Comparison of ENCODE assay signal across 12 mouse cellular contexts in the genomic region with DNA sequence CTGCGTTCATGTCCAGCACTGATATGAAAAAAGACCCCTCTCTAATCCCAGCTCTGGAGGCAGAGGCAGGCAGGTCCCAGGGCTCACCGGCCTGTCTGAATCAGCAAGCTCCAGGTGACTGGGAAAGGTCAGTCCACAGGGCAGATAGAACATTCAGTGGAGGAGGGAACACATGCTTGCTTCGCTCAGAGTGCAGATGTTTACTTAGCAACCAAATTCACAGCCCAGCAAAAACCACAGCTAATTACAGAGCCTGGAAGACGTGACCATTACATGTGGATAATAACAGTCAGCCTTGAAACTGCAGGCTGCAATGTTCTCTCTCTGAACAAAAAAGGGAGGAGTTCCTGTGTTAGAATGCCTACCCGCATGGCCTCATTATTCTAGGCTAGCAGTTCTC. TPM values are rescaled to one million over a fixed set of nuclear protein-coding genes. Genes with fewer than 3 reads are reported as not detected.
DNase-seq lines count a peak whose midpoint lies in the region; ATAC-seq and TF ChIP-seq lines count a peak whose summit lies in the region.
"Had no signal": no experiment of that assay in that cellular context is flagged by ENCODE, and none has a peak within 500 bp of the region (broad histone marks: within the 10 kb centered on the region; RNA-seq: fewer than 3 reads in every experiment).

No protein-coding gene starts in this region.

- no peak for ATAC-seq in midbrain, embryonic 11.5 days (ENCODE audit: low FRiP score)
- no peak for ATAC-seq in midbrain, embryonic 16.5 days
- ATAC-seq in heart, postnatal 0 days (ENCODE audit: insufficient read depth, low read depth): peak; percentile 56
- ATAC-seq in stomach, embryonic 16.5 days (ENCODE audit: insufficient read depth, low FRiP score): peak; percentile 63
- ATAC-seq: midbrain, embryonic 13.5 days had no signal

- peak overlapping the region; percentile 44; the same call in 1 of the 2 replicates for H3K27ac ChIP-seq in heart, embryonic 10.5 days
- H3K27ac ChIP-seq in midbrain, embryonic 11.5 days (ENCODE audit: low read depth, low read length): no peak overlapping the region
- H3K27ac ChIP-seq in midbrain, embryonic 16.5 days (ENCODE audit: low read length): no peak overlapping the region
- H3K27ac ChIP-seq in heart, postnatal 0 days (ENCODE audit: low read depth): peak overlapping the region; percentile 76
- no peak overlapping the region for H3K27ac ChIP-seq in stomach, embryonic 16.5 days (ENCODE audit: low read length)
- H3K27ac ChIP-seq: hindbrain, embryonic 10.5 days; midbrain, embryonic 13.5 days had no signal

- DNase-seq in heart, embryonic 10.5 days (ENCODE audit: low spot score): no peak
- DNase-seq in heart, adult 18-20 months: no peak
- peak; percentile 82 for DNase-seq in midbrain, embryonic 11.5 days (ENCODE audit: low spot score, missing footprints)
- peak; percentile 69 for DNase-seq in heart, postnatal 0 days (ENCODE audit: low spot score)
- no peak for DNase-seq in right cerebral cortex, postnatal 10 days (ENCODE audit: low spot score in 2 of 2)
- no peak for DNase-seq in urinary bladder, postnatal 10 days (ENCODE audit: low spot score)

- no peak overlapping the region for H3K4me3 ChIP-seq in heart, embryonic 10.5 days
- no peak overlapping the region for H3K4me3 ChIP-seq in midbrain, embryonic 11.5 days (ENCODE audit: low read depth, low read length)
- no peak overlapping the region for H3K4me3 ChIP-seq in midbrain, embryonic 16.5 days (ENCODE audit: low read depth, low read length)
- H3K4me3 ChIP-seq in heart, postnatal 0 days (ENCODE audit: low read depth, low read length): no peak overlapping the region
- no peak overlapping the region for H3K4me3 ChIP-seq in stomach, embryonic 16.5 days (replicated peaks; ENCODE audit: low read length)
- H3K4me3 ChIP-seq: hindbrain, embryonic 10.5 days; midbrain, embryonic 13.5 days had no signal

- TF ChIP-seq CTCF in heart, postnatal 0 days (IDR thresholded peaks at IDR 0.05; ENCODE audit: low read depth): no peak

- H3K27me3 ChIP-seq in heart, embryonic 10.5 days (ENCODE audit: insufficient read depth, poor library complexity, severe bottlenecking): no peaks in the 10 kb centered on the region
- H3K27me3 ChIP-seq in midbrain, embryonic 11.5 days (ENCODE audit: control insufficient read depth, insufficient read depth, low read length): no peaks in the 10 kb centered on the region
- H3K27me3 ChIP-seq in midbrain, embryonic 16.5 days (ENCODE audit: control insufficient read depth, insufficient read depth, low read depth, low read length): no peaks in the 10 kb centered on the region
- H3K27me3 ChIP-seq in heart, postnatal 0 days (ENCODE audit: control insufficient read depth, insufficient read depth, low read length): no peaks in the 10 kb centered on the region
- no peaks in the 10 kb centered on the region for H3K27me3 ChIP-seq in stomach, embryonic 16.5 days (ENCODE audit: control insufficient read depth, insufficient read depth, low read length)
- H3K27me3 ChIP-seq: midbrain, embryonic 13.5 days had no signal

- TF ChIP-seq EP300 in heart, postnatal 0 days (IDR thresholded peaks at IDR 0.05; ENCODE audit: low read depth): no peak

- peaks cover 43% of the 10 kb centered on the region for H3K4me1 ChIP-seq in heart, embryonic 10.5 days
- H3K4me1 ChIP-seq in midbrain, embryonic 11.5 days (ENCODE audit: control insufficient read depth, insufficient read depth, low read length): no peaks in the 10 kb centered on the region
- no peaks in the 10 kb centered on the region for H3K4me1 ChIP-seq in midbrain, embryonic 16.5 days (ENCODE audit: control insufficient read depth, insufficient read depth, low read length)
- peaks cover 32% of the 10 kb centered on the region for H3K4me1 ChIP-seq in heart, postnatal 0 days (ENCODE audit: control insufficient read depth, insufficient read depth)
- no peaks in the 10 kb centered on the region; the same call in 1 of the 2 replicates for H3K4me1 ChIP-seq in stomach, embryonic 16.5 days (ENCODE audit: control insufficient read depth, insufficient read depth, low read length)
- H3K4me1 ChIP-seq: hindbrain, embryonic 10.5 days had no signal

- no peak overlapping the region for H3K9ac ChIP-seq in midbrain, embryonic 11.5 days (ENCODE audit: low read length)
- H3K9ac ChIP-seq in midbrain, embryonic 16.5 days (ENCODE audit: low read depth, low read length): no peak overlapping the region
- H3K9ac ChIP-seq in heart, postnatal 0 days (replicated peaks; ENCODE audit: low read depth, low read length): no peak overlapping the region
- H3K9ac ChIP-seq in stomach, embryonic 16.5 days (ENCODE audit: low read length): no peak overlapping the region
- H3K9ac ChIP-seq: midbrain, embryonic 13.5 days had no signal

- no peaks in the 10 kb centered on the region for H3K9me3 ChIP-seq in heart, embryonic 10.5 days
- no peaks in the 10 kb centered on the region for H3K9me3 ChIP-seq in midbrain, embryonic 11.5 days (ENCODE audit: control insufficient read depth, low read length)
- H3K9me3 ChIP-seq in midbrain, embryonic 16.5 days (replicated peaks; ENCODE audit: control insufficient read depth, low read length, poor library complexity, severe bottlenecking): no peaks in the 10 kb centered on the region
- H3K9me3 ChIP-seq in heart, postnatal 0 days (replicated peaks; ENCODE audit: control insufficient read depth, low read length): no peaks in the 10 kb centered on the region
- no peaks in the 10 kb centered on the region for H3K9me3 ChIP-seq in stomach, embryonic 16.5 days (replicated peaks; ENCODE audit: control insufficient read depth, low read length)
- H3K9me3 ChIP-seq: hindbrain, embryonic 10.5 days; midbrain, embryonic 13.5 days had no signal

- no peaks in the 10 kb centered on the region for H3K36me3 ChIP-seq in heart, embryonic 10.5 days
- peaks cover 3% of the 10 kb centered on the region; the same call in 1 of the 2 replicates for H3K36me3 ChIP-seq in midbrain, embryonic 11.5 days (ENCODE audit: control insufficient read depth, insufficient read depth, low read length)
- H3K36me3 ChIP-seq in midbrain, embryonic 16.5 days (ENCODE audit: control insufficient read depth, insufficient read depth, low read length): peaks cover 10% of the 10 kb centered on the region; the same call in 1 of the 2 replicates
- H3K36me3 ChIP-seq in heart, postnatal 0 days (replicated peaks; ENCODE audit: control insufficient read depth, insufficient read depth, low read length): 0 out of 2 replicates have a peak, but pooled peaks cover 4% of the 10 kb centered on the region
- no peaks in the 10 kb centered on the region for H3K36me3 ChIP-seq in stomach, embryonic 16.5 days (ENCODE audit: control insufficient read depth, insufficient read depth, low read length)

- no peak overlapping the region for H3K4me2 ChIP-seq in midbrain, embryonic 11.5 days
- no peak overlapping the region for H3K4me2 ChIP-seq in midbrain, embryonic 16.5 days (ENCODE audit: low read length)
- no peak overlapping the region for H3K4me2 ChIP-seq in heart, postnatal 0 days (ENCODE audit: low read depth, low read length)
- H3K4me2 ChIP-seq in stomach, embryonic 16.5 days (ENCODE audit: low read depth, low read length): no peak overlapping the region
- H3K4me2 ChIP-seq: midbrain, embryonic 13.5 days had no signal

- 57% methylated on average over 5 of the region's 5 CpGs for WGBS in heart, embryonic 10.5 days
- 79% methylated on average over 5 of the region's 5 CpGs for WGBS in midbrain, embryonic 11.5 days
- WGBS in midbrain, embryonic 16.5 days: 67% methylated on average over 5 of the region's 5 CpGs
- 33% methylated on average over 5 of the region's 5 CpGs for WGBS in heart, postnatal 0 days
- 58% methylated on average over 5 of the region's 5 CpGs for WGBS in stomach, embryonic 16.5 days

RNA-seq across cellular contexts. Expression of gene Fank1, which starts 26.0 kb away (rescaled TPM):
- 0.30 TPM in 1 of 2 replicates, not detected in the other for polyA plus RNA-seq in heart, embryonic 10.5 days (2016; fragmentation: Nextera tagmentation; extraction: Ambion mirVana)
- total RNA-seq in heart, adult 18-20 months (2021): not detected
- polyA plus RNA-seq in midbrain, embryonic 11.5 days (2014; fragmentation: Nextera tagmentation; extraction: Ambion mirVana): 1.6 TPM in 2 replicates
- 5.2 and 7.9 TPM in 2 replicates for polyA plus RNA-seq in midbrain, embryonic 16.5 days (2015; fragmentation: Nextera tagmentation; extraction: Ambion mirVana)
- not detected in 2 replicates for total RNA-seq in heart, postnatal 0 days (2014; rRNA removed; ENCODE audit: low replicate concordance)
- 0.08 and 0.41 TPM in 2 replicates for polyA plus RNA-seq in heart, postnatal 0 days (2015; fragmentation: Nextera tagmentation; extraction: Ambion mirVana)
- 0.21 and 0.39 TPM in 2 replicates for polyA plus RNA-seq in stomach, embryonic 16.5 days (2015; fragmentation: Nextera tagmentation; extraction: Ambion mirVana)
- total RNA-seq: neutrophil, adult 5-6 weeks had no signal
- polyA plus RNA-seq: spleen, adult 2 months had no signal

RNA-seq across cellular contexts. Expression of gene Dhx32, which starts 31.9 kb away (rescaled TPM):
- polyA plus RNA-seq in heart, embryonic 10.5 days (2016; fragmentation: Nextera tagmentation; extraction: Ambion mirVana): 25.7 and 33.6 TPM in 2 replicates
- total RNA-seq in heart, adult 18-20 months (2021): 10 to 100 TPM; 38.8 to 48.1 TPM
- 80.7 and 82.6 TPM in 2 replicates for polyA plus RNA-seq in midbrain, embryonic 11.5 days (2014; fragmentation: Nextera tagmentation; extraction: Ambion mirVana)
- 43.2 and 46.3 TPM in 2 replicates for polyA plus RNA-seq in midbrain, embryonic 16.5 days (2015; fragmentation: Nextera tagmentation; extraction: Ambion mirVana)
- 59.8 and 64.3 TPM in 2 replicates for total RNA-seq in heart, postnatal 0 days (2014; rRNA removed; ENCODE audit: low replicate concordance)
- 33.1 and 37.1 TPM in 2 replicates for polyA plus RNA-seq in heart, postnatal 0 days (2015; fragmentation: Nextera tagmentation; extraction: Ambion mirVana)
- 46.8 and 56.9 TPM in 2 replicates for polyA plus RNA-seq in stomach, embryonic 16.5 days (2015; fragmentation: Nextera tagmentation; extraction: Ambion mirVana)

RNA-seq across cellular contexts. Expression of gene Uros, which starts 40.8 kb away (rescaled TPM):
- 52.1 and 52.2 TPM in 2 replicates for polyA plus RNA-seq in heart, embryonic 10.5 days (2016; fragmentation: Nextera tagmentation; extraction: Ambion mirVana)
- total RNA-seq in heart, adult 18-20 months (2021): 10 to 100 TPM; 21.2 to 23.2 TPM
- polyA plus RNA-seq in midbrain, embryonic 11.5 days (2014; fragmentation: Nextera tagmentation; extraction: Ambion mirVana): 38.2 and 44.5 TPM in 2 replicates
- polyA plus RNA-seq in midbrain, embryonic 16.5 days (2015; fragmentation: Nextera tagmentation; extraction: Ambion mirVana): 55.7 and 56.7 TPM in 2 replicates
- total RNA-seq in heart, postnatal 0 days (2014; rRNA removed; ENCODE audit: low replicate concordance): 15.3 and 30.8 TPM in 2 replicates
- 35.0 and 38.2 TPM in 2 replicates for polyA plus RNA-seq in heart, postnatal 0 days (2015; fragmentation: Nextera tagmentation; extraction: Ambion mirVana)
- 32.1 and 36.4 TPM in 2 replicates for polyA plus RNA-seq in stomach, embryonic 16.5 days (2015; fragmentation: Nextera tagmentation; extraction: Ambion mirVana)

RNA-seq across cellular contexts. Expression of gene Bccip, which starts 41.5 kb away (rescaled TPM):
- 113 and 162 TPM in 2 replicates for polyA plus RNA-seq in heart, embryonic 10.5 days (2016; fragmentation: Nextera tagmentation; extraction: Ambion mirVana)
- total RNA-seq in heart, adult 18-20 months (2021): 10 to 100 TPM; 52.6 to 64.7 TPM
- 164 and 170 TPM in 2 replicates for polyA plus RNA-seq in midbrain, embryonic 11.5 days (2014; fragmentation: Nextera tagmentation; extraction: Ambion mirVana)
- polyA plus RNA-seq in midbrain, embryonic 16.5 days (2015; fragmentation: Nextera tagmentation; extraction: Ambion mirVana): 89.8 and 93.0 TPM in 2 replicates
- 24.3 and 46.1 TPM in 2 replicates for total RNA-seq in heart, postnatal 0 days (2014; rRNA removed; ENCODE audit: low replicate concordance)
- 87.4 and 93.1 TPM in 2 replicates for polyA plus RNA-seq in heart, postnatal 0 days (2015; fragmentation: Nextera tagmentation; extraction: Ambion mirVana)
- 136 and 156 TPM in 2 replicates for polyA plus RNA-seq in stomach, embryonic 16.5 days (2015; fragmentation: Nextera tagmentation; extraction: Ambion mirVana)

Comparison
In these comparisons a context has a peak if more than half of its experiments do, and no peak if none do; other contexts are left out.
1. DNase-seq: peak in midbrain, embryonic 11.5 days (single experiment) and heart, postnatal 0 days (single experiment); none in heart, embryonic 10.5 days (single experiment), heart, adult 18-20 months (0 of 2), right cerebral cortex, postnatal 10 days (0 of 2) and urinary bladder, postnatal 10 days (single experiment).
2. H3K27ac ChIP-seq: peak in heart, embryonic 10.5 days (single experiment) and heart, postnatal 0 days (single experiment); none in midbrain, embryonic 11.5 days (single experiment), midbrain, embryonic 16.5 days (single experiment) and stomach, embryonic 16.5 days (single experiment).
3. ATAC-seq: peak in heart, postnatal 0 days (single experiment) and stomach, embryonic 16.5 days (single experiment); none in midbrain, embryonic 11.5 days (single experiment) and midbrain, embryonic 16.5 days (single experiment).